Mouse (Mus musculus): ENCODE data around the gene Lsr. TPM values are rescaled to one million over a fixed set of nuclear protein-coding genes. Genes with fewer than 3 reads are reported as not detected.
"Not testable (repeated sequence)": the region's sequence is repeated elsewhere in the genome, so short reads cannot be mapped to it uniquely, and the experiment has no call there.

The Lsr gene
- total RNA-seq, 2 experiments from 2014 or later: 12.5 to 12.8 TPM

- DNase-seq: no peak
- intact Hi-C loops (cut with DNase I): no loop called here
These were observed 8.9 kb downstream of the Lsr start for GRCm38 (mm10) chr7:30964366-30964765.

GRCm38 (mm10) chr7:30962862-30963261 lies 10.4 kb downstream of the Lsr start:
- intact Hi-C loops (cut with DNase I): no loop called here
- DNase-seq: no peak

- intact Hi-C loops (cut with DNase I): no loop called here
- no peak for DNase-seq
These were observed 13.4 kb downstream of the Lsr start for GRCm38 (mm10) chr7:30959786-30960349.

GRCm38 (mm10) chr7:30958866-30959487 lies 14.3 kb downstream of the Lsr start:
- intact Hi-C loops (cut with DNase I): no loop called here
- DNase-seq: no peak

GRCm38 (mm10) chr7:30958109-30958865 lies 15.0 kb downstream of the Lsr start:
- intact Hi-C loops (cut with DNase I): no loop called here

GRCm38 (mm10) chr7:30957367-30957783 lies 15.9 kb downstream of the Lsr start:
- intact Hi-C loops (cut with DNase I): no loop called here

More at GRCm38 (mm10) chr7:30958109-30958865, 15.0 kb downstream of the Lsr start:
- DNase-seq: no peak

GRCm38 (mm10) chr7:30956756-30957366 lies 16.4 kb downstream of the Lsr start, which contains the start of gene Usf2:
Gene Usf2, minus strand, starts transcription at chr7:30956803.
- DNase-seq: peak; percentile 85
- intact Hi-C loops (cut with DNase I): no loop called here

More at GRCm38 (mm10) chr7:30957367-30957783, 15.9 kb downstream of the Lsr start:
- DNase-seq: peak; percentile 93

- DNase-seq: peak; percentile 40
- intact Hi-C loops (cut with DNase I): no loop called here
These were observed 16.9 kb downstream of the Lsr start for GRCm38 (mm10) chr7:30956357-30956751.

GRCm38 (mm10) chr7:30955584-30956356 lies 17.5 kb downstream of the Lsr start:
- DNase-seq: peak; percentile 92
- intact Hi-C loops (cut with DNase I): no loop called here

- intact Hi-C loops (cut with DNase I): no loop called here
- DNase-seq: no peak
These were observed 18.2 kb downstream of the Lsr start for GRCm38 (mm10) chr7:30954971-30955520.

- no peak for DNase-seq
- intact Hi-C loops (cut with DNase I): no loop called here
These were observed 19.2 kb downstream of the Lsr start for GRCm38 (mm10) chr7:30954036-30954435.

GRCm38 (mm10) chr7:30953459-30953858 lies 19.8 kb downstream of the Lsr start:
- intact Hi-C loops (cut with DNase I): no loop called here

GRCm38 (mm10) chr7:30952441-30953265 lies 20.6 kb downstream of the Lsr start:
- intact Hi-C loops (cut with DNase I): no loop called here
- DNase-seq: no peak

More at GRCm38 (mm10) chr7:30953459-30953858, 19.8 kb downstream of the Lsr start:
- DNase-seq: no peak

- DNase-seq; intact Hi-C loops (cut with DNase I): not testable (repeated sequence)
These were observed 23.4 kb downstream of the Lsr start for GRCm38 (mm10) chr7:30949902-30950301.

GRCm38 (mm10) chr7:30945876-30946275 lies 27.4 kb downstream of the Lsr start:
- intact Hi-C loops (cut with DNase I): no loop called here
- DNase-seq: no peak

- DNase-seq: peak; percentile 43
- intact Hi-C loops (cut with DNase I): not testable (repeated sequence)
These were observed 27.8 kb downstream of the Lsr start for GRCm38 (mm10) chr7:30945466-30945865.

GRCm38 (mm10) chr7:30944706-30945105 lies 28.6 kb downstream of the Lsr start:
- DNase-seq; intact Hi-C loops (cut with DNase I): not testable (repeated sequence)

GRCm38 (mm10) chr7:30943909-30944635 lies 29.2 kb downstream of the Lsr start, which contains the start of gene Hamp:
Gene Hamp, minus strand, starts transcription at chr7:30944032.
- no peak for DNase-seq
- intact Hi-C loops (cut with DNase I): no loop called here

Data from left cerebral cortex, postnatal 4 days (tissue).